In the genomic region with DNA sequence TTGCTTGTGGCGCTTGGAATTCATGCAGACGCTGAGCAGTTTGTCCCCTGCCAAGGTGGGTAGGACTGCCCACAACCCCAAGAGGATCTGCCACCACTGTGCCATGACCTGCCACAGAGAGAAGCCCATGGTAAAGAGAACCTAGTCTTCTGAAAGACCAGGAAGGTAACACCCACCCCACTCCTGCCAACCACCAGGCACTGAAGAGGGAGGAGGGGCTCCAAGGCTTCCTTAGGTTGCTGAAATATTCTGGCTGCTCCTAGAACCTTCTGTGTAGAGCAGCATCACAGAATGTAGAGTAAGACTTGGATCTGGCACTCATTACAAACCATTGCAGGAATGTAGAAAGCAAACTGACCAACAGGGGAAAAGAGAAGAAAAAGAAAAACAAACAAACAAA, we compare ENCODE assay signal across 24 mouse cellular contexts. TPM values are rescaled to one million over a fixed set of nuclear protein-coding genes. Genes with fewer than 3 reads are reported as not detected.
DNase-seq lines count a peak whose midpoint lies in the region; ATAC-seq and TF ChIP-seq lines count a peak whose summit lies in the region.
"Had no signal": no experiment of that assay in that cellular context is flagged by ENCODE, and none has a peak within 500 bp of the region (broad histone marks: within the 10 kb centered on the region; RNA-seq: fewer than 3 reads in every experiment).

No protein-coding gene starts in this region.

- peak; percentile 26; the same call in 1 of the 2 replicates for ATAC-seq in lung, postnatal 0 days
- ATAC-seq in CD4-positive, CD25-positive, alpha-beta regulatory T cell, adult 4 months: peak; percentile 40
- ATAC-seq in cerebellum, adult (ENCODE audit: insufficient number of reproducible peaks, low FRiP score, low TSS enrichment): no peak
- ATAC-seq: activated CD4-positive, CD25-positive, alpha-beta regulatory T cell, adult 4 months; forebrain, postnatal 0 days; Patski had no signal

- H3K4me3 ChIP-seq in lung, postnatal 0 days (ENCODE audit: low read depth, low read length): no peak overlapping the region
- no peak overlapping the region for H3K4me3 ChIP-seq in lung, adult 2 months (replicated peaks; ENCODE audit: extremely low read depth, low read depth, low read length)
- H3K4me3 ChIP-seq: embryonic facial prominence, embryonic 13.5 days; forebrain, embryonic 12.5 days; gastrocnemius, adult 2 months had no signal

- no peaks in the 10 kb centered on the region for H3K9me3 ChIP-seq in lung, postnatal 0 days (ENCODE audit: low read length)
- H3K9me3 ChIP-seq: embryonic facial prominence, embryonic 13.5 days; forebrain, embryonic 12.5 days had no signal

- TF ChIP-seq CTCF in lung, postnatal 0 days (IDR thresholded peaks at IDR 0.05): no peak
- no peak for TF ChIP-seq CTCF in lung, adult 2 months (IDR thresholded peaks at IDR 0.05; ENCODE audit: insufficient read depth, low read length)

- no peaks in the 10 kb centered on the region for H3K36me3 ChIP-seq in lung, postnatal 0 days (ENCODE audit: insufficient read depth, low read length)
- H3K36me3 ChIP-seq: embryonic facial prominence, embryonic 13.5 days; forebrain, embryonic 12.5 days had no signal

- no peaks in the 10 kb centered on the region; the same call in 1 of the 2 replicates for H3K4me1 ChIP-seq in lung, postnatal 0 days (ENCODE audit: insufficient read depth, low read depth, low read length)
- H3K4me1 ChIP-seq in lung, adult 2 months (ENCODE audit: control insufficient read depth, insufficient read depth, low read length): no peaks in the 10 kb centered on the region

- WGBS in lung, postnatal 0 days: 88% methylated on average over 2 of the region's 2 CpGs
- WGBS in lung, adult 2 months: 79% methylated on average over 2 of the region's 2 CpGs

- no peak overlapping the region for H3K27ac ChIP-seq in lung, postnatal 0 days (ENCODE audit: low read length)
- H3K27ac ChIP-seq: embryonic facial prominence, embryonic 13.5 days; forebrain, embryonic 12.5 days; gastrocnemius, adult 2 months; hindbrain, embryonic 14.5 days had no signal

- no peak overlapping the region for H3K4me2 ChIP-seq in lung, postnatal 0 days (replicated peaks; ENCODE audit: low read depth, low read length)
- H3K4me2 ChIP-seq: embryonic facial prominence, embryonic 13.5 days; forebrain, embryonic 12.5 days; hindbrain, embryonic 14.5 days had no signal

- no peak overlapping the region for H3K9ac ChIP-seq in lung, postnatal 0 days (replicated peaks; ENCODE audit: low read depth)
- H3K9ac ChIP-seq: embryonic facial prominence, embryonic 13.5 days; forebrain, embryonic 12.5 days; forebrain, postnatal 0 days; hindbrain, embryonic 14.5 days had no signal

- TF ChIP-seq POLR2A in lung, adult 2 months (IDR thresholded peaks at IDR 0.05; ENCODE audit: borderline replicate concordance, extremely low read depth, low read depth, low read length): no peak

- DNase-seq in lung, postnatal 0 days (ENCODE audit: low spot score): no peak
- no peak for DNase-seq in lung, adult 2 months
- DNase-seq in thymus, postnatal 14 days: peak; percentile 38
- DNase-seq in thymus, postnatal 36 days: no peak
- DNase-seq in naive thymus-derived CD4-positive, alpha-beta T cell, adult 2 months (ENCODE audit: low read depth): peak; percentile 48
- DNase-seq: adrenal gland, postnatal 14 days; cerebellum, adult 18-20 months; cerebellum, adult 9-11 months; cerebellum, postnatal 36 days; forebrain, postnatal 0 days; gastrocnemius, adult 2 months; gastrocnemius, postnatal 36 days; heart, adult 11 months; heart, postnatal 10 days had no signal

- TF ChIP-seq EP300 in lung, postnatal 0 days (IDR thresholded peaks at IDR 0.05): no peak

- H3K27me3 ChIP-seq in lung, postnatal 0 days (replicated peaks; ENCODE audit: insufficient read depth, low read length): no peaks in the 10 kb centered on the region
- H3K27me3 ChIP-seq: CH12.LX; embryonic facial prominence, embryonic 13.5 days; forebrain, embryonic 12.5 days had no signal

RNA-seq across cellular contexts. Expression of a gene that starts 1.3 kb away (rescaled TPM):
- 0.23 TPM in 1 of 2 replicates, not detected in the other for polyA plus RNA-seq in lung, postnatal 0 days (2015; fragmentation: Nextera tagmentation; extraction: Ambion mirVana)
- 1.5 TPM in 2 replicates for polyA plus RNA-seq in lung, adult 2 months (2012; rRNA removed)
- polyA plus RNA-seq in CD4-positive, CD25-positive, alpha-beta regulatory T cell, adult 4 months (2017; shearing (Covaris generic)): 1,000 to 10,000 TPM; 1,336 to 1,816 TPM
- polyA plus RNA-seq: forebrain, embryonic 12.5 days; forebrain, postnatal 0 days; heart, embryonic 14.5 days; hindbrain, embryonic 14.5 days; intestine, embryonic 14.5 days; Patski had no signal

RNA-seq across cellular contexts. Expression of a gene that starts 42.4 kb away (rescaled TPM):
- 0.05 TPM in 1 of 2 replicates, not detected in the other for polyA plus RNA-seq in lung, postnatal 0 days (2015; fragmentation: Nextera tagmentation; extraction: Ambion mirVana)
- 0.27 and 0.32 TPM in 2 replicates for polyA plus RNA-seq in lung, adult 2 months (2012; rRNA removed)
- polyA plus RNA-seq in CD4-positive, CD25-positive, alpha-beta regulatory T cell, adult 4 months (2017; shearing (Covaris generic)): 100 to 1,000 TPM; 158 to 164 TPM
- polyA plus RNA-seq: Patski had no signal

Comparison
In these comparisons a context has a peak if more than half of its experiments do, and no peak if none do; other contexts are left out.
1. DNase-seq: peak in thymus, postnatal 14 days (single experiment) and naive thymus-derived CD4-positive, alpha-beta T cell, adult 2 months (single experiment); none in lung, postnatal 0 days (single experiment), lung, adult 2 months (single experiment) and thymus, postnatal 36 days (0 of 2).
2. RNA of a gene that starts 1.3 kb away (polyA plus RNA-seq): 1,336 to 1,816 TPM in CD4-positive, CD25-positive, alpha-beta regulatory T cell, adult 4 months; 1.5 TPM in lung, adult 2 months and 0.23 TPM in lung, postnatal 0 days; every median in the first group is over 100 times any median in the second.
3. RNA of a gene that starts 42.4 kb away (polyA plus RNA-seq): 158 to 164 TPM in CD4-positive, CD25-positive, alpha-beta regulatory T cell, adult 4 months; 0.27 to 0.32 TPM in lung, adult 2 months and 0.05 TPM in lung, postnatal 0 days; every median in the first group is over 100 times any median in the second.